1 mouse cellular context compared by ENCODE assay signal in genomic region chr19:5041588-5041987, GRCm38 (mm10).
TF ChIP-seq lines count a peak whose summit lies in the region.

No protein-coding gene starts in this region.

TF ChIP-seq in MEL, 35 proteins besides CTCF, POLR2A, EP300 and RAD21 (continued from another document):
- TF ChIP-seq TCF12 (IDR thresholded peaks at IDR 0.05; ENCODE audit: low read depth, low read length) = no peak
- no peak for TF ChIP-seq MEF2A (IDR thresholded peaks at IDR 0.05; ENCODE audit: extremely low read depth, insufficient replicate concordance, low read depth, low read length, poor library complexity, severe bottlenecking)
- no peak for TF ChIP-seq ZMIZ1 (IDR thresholded peaks at IDR 0.05; ENCODE audit: low read depth, low read length)
